Mouse (Mus musculus) cortical plate, adult 2 months (tissue): ENCODE data around the gene Zc3h12a.

Experiments
- CTCF ChIP-seq: fragments of 200-500 bp; IDR thresholded peaks from 2 replicates; pipeline ENCODE4 v1.5.1; 2011; ENCODE audit warnings: mild to moderate bottlenecking, control low read depth, low read length; ENCODE audit not compliant: insufficient read depth; ENCODE audit errors: extremely low read depth
- POLR2A ChIP-seq: fragments of 200-500 bp; IDR thresholded peaks from 2 replicates; pipeline ENCODE4 v1.6.1; 2011; ENCODE audit warnings: mild to moderate bottlenecking, low read length, control low read depth; ENCODE audit not compliant: insufficient read depth; ENCODE audit errors: extremely low read depth

GRCm38 (mm10) chr4:125173150-125173549 lies 45.5 kb upstream of the Zc3h12a start:
- TF ChIP-seq CTCF: no peak
- TF ChIP-seq POLR2A: no peak
